Mouse (Mus musculus) skeletal muscle tissue, adult 2 months (tissue): ENCODE data around the gene Ddx56.
"Not testable (repeated sequence)": the region's sequence is repeated elsewhere in the genome, so short reads cannot be mapped to it uniquely, and the experiment has no call there.

Source experiments
- DNase-seq: peaks from one replicate; pipeline ENCODE4 v3.0.0-alpha.2; 2012; ENCODE audit warnings: low read depth, low spot score

The Ddx56 gene

DNA sequence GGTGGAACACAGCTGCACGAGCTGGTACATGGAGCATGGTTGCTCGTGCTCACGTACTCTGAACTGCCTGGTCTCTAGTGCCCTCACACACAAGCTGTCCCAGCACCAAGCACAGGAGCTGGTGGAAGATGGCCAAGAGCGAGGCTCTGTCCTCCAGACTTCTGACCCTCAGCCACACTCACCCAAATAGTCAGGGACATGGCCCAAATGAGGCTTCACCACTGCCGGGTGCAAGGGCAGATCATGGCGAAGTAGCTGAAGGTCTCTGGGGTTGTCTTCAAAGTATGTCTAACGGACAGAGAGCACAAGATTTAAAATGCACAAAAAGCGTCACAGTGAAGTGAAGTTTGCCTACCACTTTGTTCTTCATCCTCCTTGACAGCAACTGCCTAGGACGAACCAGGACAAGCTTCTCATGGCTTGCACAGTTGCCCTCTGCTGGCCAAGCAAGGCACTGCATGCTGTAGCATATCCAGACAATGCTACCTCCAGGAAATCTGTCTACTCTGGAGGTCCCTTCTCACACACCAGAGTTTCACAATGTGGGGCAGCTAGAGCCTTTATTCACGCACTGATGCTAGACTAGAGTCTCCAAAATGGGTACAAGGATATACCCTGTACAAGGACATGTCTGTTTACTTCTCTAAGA is 6.0 kb downstream of the Ddx56 start:
- DNase-seq: peak; percentile 50

DNA sequence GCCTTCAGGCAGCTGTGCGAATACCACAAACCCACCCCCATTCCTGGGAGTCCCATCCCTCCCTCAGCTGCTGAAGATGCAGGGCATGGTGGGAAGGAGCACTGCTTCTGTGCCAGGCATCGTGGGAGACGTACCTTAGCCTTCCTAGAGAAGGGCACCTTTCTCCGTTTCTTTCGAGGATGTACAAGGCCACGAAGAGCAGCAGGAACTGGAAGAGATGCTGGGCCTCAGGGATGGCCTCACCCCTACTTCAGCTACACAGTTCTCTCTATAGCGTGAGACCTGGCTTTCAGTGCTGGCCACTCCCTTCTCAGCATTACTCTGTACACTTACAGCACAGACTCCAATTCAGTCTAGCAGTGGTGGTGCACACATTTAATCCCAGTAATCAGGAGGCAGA is 8.2 kb downstream of the Ddx56 start:
- DNase-seq: no peak

- DNase-seq: no peak
Measured at GRCm38 (mm10) chr11:6256490-6257072, 11.0 kb downstream of the Ddx56 start.

- DNase-seq: not testable (repeated sequence)
Measured at GRCm38 (mm10) chr11:6254602-6255001, 13.0 kb downstream of the Ddx56 start.

DNA sequence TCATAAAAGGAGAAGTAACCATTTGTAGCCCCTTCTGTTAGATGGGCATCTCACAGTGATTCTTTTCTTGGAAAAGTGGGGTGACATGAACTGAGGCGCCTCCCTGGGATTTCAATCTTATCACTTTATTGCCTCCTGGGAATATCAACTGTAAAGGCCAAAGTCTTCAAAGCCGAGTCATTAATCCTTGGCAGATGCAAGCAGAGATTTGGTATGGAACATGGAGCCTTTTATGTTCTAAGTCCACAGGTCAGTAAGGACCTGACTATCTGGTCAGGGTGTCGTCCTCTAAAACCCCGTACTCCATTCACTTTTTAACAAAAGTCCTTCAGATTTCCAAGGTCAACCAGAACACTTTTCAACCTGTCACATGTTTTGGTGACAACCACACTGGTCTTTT is 14.7 kb downstream of the Ddx56 start:
- DNase-seq: no peak

DNA sequence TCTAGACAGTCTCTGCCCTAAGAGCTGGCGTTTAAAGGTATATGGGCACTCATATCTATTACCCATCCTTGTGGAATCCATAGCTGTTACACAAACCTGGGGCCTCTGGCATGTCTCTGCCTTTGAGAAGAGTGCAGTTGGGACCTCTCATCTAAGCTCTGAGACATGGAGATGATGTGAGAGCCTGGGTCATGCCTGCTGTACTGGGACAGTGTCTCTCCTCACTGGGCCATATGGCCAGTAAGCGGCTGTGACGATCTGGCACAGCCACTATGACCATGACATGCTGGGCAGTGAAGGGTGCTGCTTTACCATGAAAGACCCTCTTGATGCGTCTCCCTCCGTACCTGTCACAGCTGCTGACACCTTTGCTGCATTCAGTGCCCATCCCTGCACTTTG is 15.3 kb downstream of the Ddx56 start:
- DNase-seq: no peak

DNA sequence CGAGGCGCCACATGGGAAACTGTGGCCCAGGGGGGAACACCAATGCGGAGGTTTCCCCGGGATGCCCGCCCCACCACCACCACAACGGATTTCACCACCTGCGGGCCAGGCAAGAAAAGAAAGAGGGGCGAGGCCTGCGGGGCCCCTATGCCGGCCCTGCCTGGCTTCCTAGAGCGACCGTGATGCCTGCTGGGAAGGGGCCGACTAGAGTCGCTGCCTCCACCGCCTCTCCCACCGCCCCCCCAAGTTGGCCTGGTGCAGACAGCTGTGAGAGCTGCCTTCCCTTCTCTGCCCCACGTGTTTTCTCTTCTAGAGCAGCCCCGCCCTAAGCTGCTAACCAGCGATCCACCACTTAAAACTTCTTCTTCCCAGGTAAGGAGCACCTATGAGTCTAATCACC is 22.9 kb downstream of the Ddx56 start:
- no peak for DNase-seq

DNA sequence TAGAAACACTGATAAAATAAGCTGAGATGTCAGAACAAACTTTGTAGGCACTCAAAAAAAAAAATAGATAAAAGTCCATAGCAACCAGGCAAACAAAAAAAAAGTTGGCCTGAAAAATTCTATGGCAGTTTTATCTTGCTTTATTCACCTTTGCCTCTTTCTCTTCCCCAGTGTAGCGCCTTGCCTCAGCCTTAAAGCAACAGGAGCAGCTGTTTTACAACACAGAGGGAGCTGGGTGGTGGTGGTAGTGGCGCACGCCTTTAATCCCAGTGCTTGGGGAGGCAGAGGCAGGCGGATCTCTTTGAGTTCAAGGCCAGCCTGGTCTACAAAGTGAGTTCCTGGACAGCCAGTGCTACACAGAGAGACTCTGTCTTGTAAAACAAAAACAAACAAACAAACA is 34.5 kb downstream of the Ddx56 start:
- DNase-seq: no peak

DNA sequence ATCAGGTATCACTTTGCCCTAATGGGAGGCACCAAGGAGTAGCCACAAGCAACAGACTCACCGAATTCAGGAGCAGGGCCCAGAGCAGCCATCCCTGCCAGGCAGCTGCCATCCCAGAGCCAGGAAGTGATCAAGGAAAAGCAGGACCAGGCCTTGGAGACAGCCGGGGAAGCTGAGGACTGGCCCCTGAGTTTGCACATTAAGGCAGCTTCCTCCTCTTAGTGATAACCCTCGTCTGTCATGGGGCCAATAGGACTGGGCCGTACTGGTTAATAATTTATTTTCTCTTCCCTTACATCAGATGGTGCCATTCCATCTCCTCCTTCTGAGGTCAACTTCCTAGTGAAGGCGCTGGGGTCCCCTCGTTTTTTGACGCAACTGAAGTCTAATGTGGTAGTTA is 37.6 kb downstream of the Ddx56 start, which contains the start of gene Npc1l1:
Gene Npc1l1 (minus strand): TSS at position 132 of the 400 bp plus-strand sequence.
- no peak for DNase-seq

DNA sequence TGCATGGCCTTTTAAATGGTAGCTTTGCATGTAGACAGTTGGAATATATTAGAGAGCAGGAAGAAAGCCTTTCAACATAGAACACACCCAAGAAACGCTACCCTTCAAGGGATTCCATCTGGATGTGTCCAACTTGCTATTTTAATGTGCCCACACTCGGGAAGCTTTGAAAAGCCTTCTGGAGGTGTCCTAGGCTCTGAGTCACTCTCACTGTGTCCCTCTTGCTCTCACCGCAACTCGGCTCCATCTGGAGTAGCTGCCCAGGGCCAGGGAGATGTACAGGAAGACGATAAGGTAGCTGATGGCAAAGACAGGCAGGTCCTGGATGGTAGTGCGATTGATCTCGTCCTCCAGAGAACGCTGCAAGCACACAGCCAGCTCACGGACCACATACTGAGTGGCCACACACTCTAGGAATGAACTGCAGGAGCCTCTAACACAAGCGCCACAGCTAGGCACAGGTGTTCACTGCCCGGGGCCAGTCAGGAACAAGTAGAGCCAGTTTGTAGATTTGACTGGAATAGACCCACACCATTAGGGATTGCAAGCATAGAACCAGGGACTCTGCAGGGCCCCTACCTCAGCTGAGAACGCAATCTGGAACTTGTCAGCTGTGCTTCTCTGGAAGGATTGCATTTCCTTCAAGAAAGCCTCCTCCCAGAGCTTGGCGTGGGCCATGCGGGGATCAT is 42.9 kb downstream of the Ddx56 start:
- no peak for DNase-seq

DNA sequence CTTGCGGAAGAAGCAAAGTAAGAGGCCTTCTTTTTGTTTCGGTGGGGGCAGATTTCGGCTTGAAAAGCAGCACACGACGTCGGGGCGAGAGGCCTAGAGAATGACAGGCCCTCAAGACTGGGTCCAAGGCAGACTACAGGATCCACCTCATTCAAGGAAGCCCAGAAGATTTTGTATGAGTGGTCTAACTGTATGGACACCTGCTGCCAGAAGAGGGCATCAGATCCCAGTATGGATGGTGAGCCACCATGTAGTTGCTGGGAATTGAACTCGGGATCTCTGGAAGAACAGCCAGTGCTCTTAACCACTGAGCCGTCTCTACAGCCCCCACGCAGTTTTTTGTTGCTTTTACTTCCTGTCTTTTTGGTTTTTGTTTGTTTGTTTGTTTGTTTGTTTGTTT is 45.4 kb downstream of the Ddx56 start:
- DNase-seq: no peak

GRCm38 (mm10) chr11:6219967-6220366 is 47.6 kb downstream of the Ddx56 start:
- DNase-seq: no peak

GRCm38 (mm10) chr11:6218189-6218896 is 49.2 kb downstream of the Ddx56 start:
- no peak for DNase-seq

- no peak for DNase-seq
Measured at GRCm38 (mm10) chr11:6216834-6217233, 50.7 kb downstream of the Ddx56 start.
